Mouse (Mus musculus) ES-Bruce4 (cell line): ENCODE measurements around the gene Qrfp. TPM values are rescaled to one million over a fixed set of nuclear protein-coding genes. Genes with fewer than 3 reads are reported as not detected.

Experiments
- H3K27ac ChIP-seq: 2 replicates; pipeline ENCODE4 v1.5.1; 2012; ENCODE audit warnings: low read length, inconsistent platforms; ENCODE audit not compliant: insufficient read depth
- H3K27me3 ChIP-seq: 2 replicates; pipeline ENCODE4 v1.6.1; 2012; ENCODE audit warnings: mild to moderate bottlenecking, low read length, inconsistent platforms; ENCODE audit not compliant: control insufficient read depth, poor library complexity, insufficient read depth, severe bottlenecking
- H3K36me3 ChIP-seq: 2 replicates; pipeline ENCODE4 v1.6.1; 2012; ENCODE audit warnings: inconsistent platforms, mild to moderate bottlenecking, low read length, moderate library complexity; ENCODE audit not compliant: control insufficient read depth, poor library complexity, insufficient read depth, severe bottlenecking
- H3K4me1 ChIP-seq: one replicate; pipeline ENCODE4 v1.8.1; 2011; ENCODE audit warnings: low read length; ENCODE audit not compliant: control insufficient read depth, insufficient read depth
- H3K4me3 ChIP-seq: 2 replicates; pipeline ENCODE4 v1.5.1; 2011; ENCODE audit warnings: low read depth, mild to moderate bottlenecking, low read length
- H3K9ac ChIP-seq: 2 replicates; pipeline ENCODE4 v1.6.1; 2012; ENCODE audit warnings: low read depth, mild to moderate bottlenecking, inconsistent platforms; ENCODE audit not compliant: poor library complexity, severe bottlenecking
- H3K9me3 ChIP-seq: replicated peaks from 2 replicates; pipeline ENCODE4 v1.6.1; 2012; ENCODE audit warnings: mild to moderate bottlenecking, low read length, inconsistent platforms; ENCODE audit not compliant: control insufficient read depth, poor library complexity, insufficient read depth, severe bottlenecking
- CTCF ChIP-seq: IDR thresholded peaks from one replicate; pipeline ENCODE4 v1.8.1; 2011; ENCODE audit warnings: low read depth, low read length
- EP300 ChIP-seq: IDR thresholded peaks from 2 replicates; pipeline ENCODE4 v1.6.1; 2011; ENCODE audit warnings: low read depth, low read length; ENCODE audit not compliant: insufficient read depth
- POLR2A ChIP-seq: IDR thresholded peaks from one replicate; pipeline ENCODE4 v1.8.1; 2011; ENCODE audit warnings: low read length; ENCODE audit not compliant: insufficient read depth
- polyA plus RNA-seq: library from polyadenylated mRNA; stranded (reverse); fragments of >200 nt; gene quantifications from 2 replicates; pipeline ENCODE4 v1.2.4, GENCODE M21; 2011; ENCODE audit warnings: low read depth; ENCODE audit not compliant: missing spikeins, insufficient read depth, insufficient read length

The Qrfp gene
- polyA plus RNA-seq, 1 experiment: not detected

DNA sequence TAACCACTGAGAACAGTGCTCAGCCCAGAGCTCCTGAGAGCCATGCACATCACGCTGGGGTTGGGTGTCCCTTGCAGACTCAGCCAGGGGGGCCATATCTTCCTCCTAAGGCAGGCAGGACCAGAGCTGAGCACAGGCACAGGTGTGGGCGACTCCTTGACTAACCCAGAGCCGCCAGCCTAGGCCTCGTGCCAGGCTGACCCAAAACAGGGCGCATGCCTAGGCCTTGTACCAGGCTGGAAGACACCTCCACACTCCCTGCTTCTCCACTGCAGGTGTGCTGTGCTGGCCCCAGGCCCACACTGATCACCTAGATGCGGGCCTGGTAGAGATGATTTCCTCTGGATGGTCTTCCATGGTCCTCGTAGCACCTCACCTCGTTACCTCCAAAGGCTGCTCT lies 7.6 kb downstream of the Qrfp start:
- no peaks in the 10 kb centered on the region for H3K36me3 ChIP-seq
- no peaks in the 10 kb centered on the region for H3K4me1 ChIP-seq
- H3K9me3 ChIP-seq: no peaks in the 10 kb centered on the region
- no peak overlapping the region for H3K27ac ChIP-seq
- TF ChIP-seq EP300 (no peak), CTCF (no peak), POLR2A (no peak)
- no peak overlapping the region for H3K9ac ChIP-seq
- H3K27me3 ChIP-seq: no peaks in the 10 kb centered on the region
- no peak overlapping the region for H3K4me3 ChIP-seq

DNA sequence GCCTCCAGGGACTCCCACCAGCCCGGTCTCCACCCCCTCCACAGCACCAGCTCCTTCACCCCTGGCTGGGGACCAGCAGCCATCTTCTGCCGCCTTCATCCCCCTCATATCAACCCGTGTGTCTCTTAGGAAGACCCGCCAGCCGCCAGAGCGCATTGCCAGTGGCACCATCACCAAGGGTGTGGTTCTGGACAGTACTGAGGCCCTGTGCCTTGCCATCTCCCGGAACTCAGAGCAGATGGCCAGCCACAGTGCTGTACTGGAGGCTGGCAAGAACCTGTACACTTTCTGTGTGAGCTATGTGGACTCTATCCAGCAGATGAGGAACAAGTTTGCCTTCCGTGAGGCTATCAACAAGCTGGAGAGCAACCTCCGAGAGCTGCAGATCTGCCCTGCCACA lies 9.0 kb downstream of the Qrfp start:
- no peak overlapping the region for H3K27ac ChIP-seq
- no peak overlapping the region for H3K4me3 ChIP-seq

DNA sequence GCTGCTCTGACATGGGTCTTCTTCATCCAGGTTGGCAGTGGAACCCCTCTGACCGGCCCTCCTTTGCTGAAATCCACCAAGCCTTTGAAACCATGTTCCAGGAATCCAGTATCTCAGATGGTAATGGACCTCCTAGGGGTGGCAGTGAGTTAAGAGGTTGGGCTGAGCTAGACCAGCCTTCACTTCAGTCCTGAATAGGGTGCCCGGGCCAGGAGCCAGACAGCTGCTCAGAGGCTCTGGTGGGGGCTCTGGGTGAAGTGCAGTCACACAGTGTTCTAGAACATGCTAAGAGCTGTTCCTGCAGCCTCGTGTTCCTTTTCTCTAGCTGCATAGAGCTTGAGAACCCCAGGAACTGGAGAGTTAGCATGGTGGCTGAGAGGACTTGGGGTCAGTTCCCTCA lies 13.4 kb downstream of the Qrfp start:
- Histone ChIP-seq H3K36me3 (peaks cover 2% of the 10 kb centered on the region; the same call in 1 of the 2 replicates), H3K4me3 (no peak overlapping the region), H3K9ac (no peak overlapping the region), H3K9me3 (no peaks in the 10 kb centered on the region), H3K27ac (no peak overlapping the region), H3K27me3 (no peaks in the 10 kb centered on the region), H3K4me1 (no peaks in the 10 kb centered on the region)
- TF ChIP-seq EP300: no peak
- no peak for TF ChIP-seq CTCF
- TF ChIP-seq POLR2A: no peak

More for the DNA sequence above, 9.0 kb downstream of the Qrfp start:
- TF ChIP-seq CTCF: no peak
- no peak for TF ChIP-seq EP300
- TF ChIP-seq POLR2A: no peak
- Histone ChIP-seq H3K4me1 (no peaks in the 10 kb centered on the region), H3K27me3 (no peaks in the 10 kb centered on the region), H3K9me3 (no peaks in the 10 kb centered on the region), H3K9ac (peak overlapping the region; percentile 18; the same call in 1 of the 2 replicates), H3K36me3 (no peaks in the 10 kb centered on the region)

DNA sequence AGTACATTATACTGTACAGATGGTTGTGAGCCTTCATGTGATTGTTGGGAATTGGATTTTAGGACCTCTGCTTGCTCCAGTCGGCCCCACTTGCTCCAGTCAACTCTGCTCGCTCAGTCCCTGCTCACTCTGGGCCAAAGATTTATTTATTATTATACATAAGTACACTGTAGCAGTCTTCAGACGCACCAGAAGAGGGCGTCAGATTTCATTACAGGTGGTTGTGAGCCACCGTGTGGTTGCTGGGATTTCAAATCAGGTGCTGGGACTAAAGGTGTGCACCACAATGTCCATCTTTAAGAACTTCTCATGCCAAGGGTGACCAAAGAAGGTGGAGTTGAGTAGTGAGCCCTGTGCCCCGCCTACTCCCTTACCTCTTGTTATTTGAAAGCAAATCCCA lies 17.8 kb downstream of the Qrfp start:
- Histone ChIP-seq H3K9me3 (no peaks in the 10 kb centered on the region), H3K27me3 (no peaks in the 10 kb centered on the region), H3K9ac (no peak overlapping the region), H3K4me3 (no peak overlapping the region), H3K36me3 (peaks cover 6% of the 10 kb centered on the region), H3K27ac (no peak overlapping the region), H3K4me1 (no peaks in the 10 kb centered on the region)
- TF ChIP-seq CTCF (peak; percentile 41), EP300 (no peak)

DNA sequence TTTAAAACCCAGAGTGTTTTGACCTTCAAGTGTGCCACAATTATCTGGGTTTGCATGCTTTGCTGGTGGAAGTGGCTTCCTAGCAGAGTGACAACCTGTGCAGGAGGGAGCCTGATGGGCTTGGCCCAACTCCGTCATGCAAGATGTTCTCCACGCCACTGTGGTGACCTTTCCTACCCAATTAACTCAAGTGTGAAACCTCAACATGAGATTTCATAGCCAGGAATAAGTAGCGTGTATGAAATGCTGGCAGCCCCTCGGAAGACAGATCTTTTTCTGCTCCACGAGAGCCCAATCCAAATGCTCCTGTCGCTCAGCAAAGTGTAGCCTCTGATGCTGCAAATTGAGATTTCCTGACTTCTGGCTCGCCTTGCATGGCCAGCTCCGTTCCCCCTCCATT lies 19.1 kb downstream of the Qrfp start:
- Histone ChIP-seq H3K36me3 (peaks cover 6% of the 10 kb centered on the region), H3K27me3 (no peaks in the 10 kb centered on the region), H3K4me1 (no peaks in the 10 kb centered on the region), H3K9me3 (no peaks in the 10 kb centered on the region), H3K27ac (no peak overlapping the region), H3K4me3 (no peak overlapping the region), H3K9ac (no peak overlapping the region)
- no peak for TF ChIP-seq EP300
- TF ChIP-seq POLR2A: no peak
- no peak for TF ChIP-seq CTCF

DNA sequence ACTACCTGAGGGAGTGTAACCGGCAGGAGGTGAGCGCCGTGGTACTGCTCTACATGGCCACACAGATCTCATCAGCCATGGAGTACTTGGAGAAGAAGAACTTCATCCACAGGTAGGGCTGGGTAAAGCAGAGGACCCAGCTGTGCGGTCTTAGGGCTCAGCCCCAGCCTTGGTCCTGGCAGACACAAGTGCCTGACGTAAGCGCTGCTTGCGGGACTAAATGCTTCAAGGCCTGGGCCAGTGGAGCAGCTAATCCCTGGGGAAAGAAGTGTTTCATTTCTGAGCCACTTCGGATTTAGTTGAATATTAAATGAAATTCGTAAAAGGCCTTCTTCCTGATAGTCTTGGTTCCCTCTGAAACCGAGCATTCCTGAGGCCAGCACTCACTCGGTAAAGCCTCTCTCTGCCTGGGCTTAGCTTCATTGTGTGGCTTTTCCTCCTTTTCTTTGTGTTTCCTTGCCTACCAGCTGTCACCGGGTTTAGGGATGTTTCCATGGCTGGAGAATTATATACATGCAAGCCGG lies 19.6 kb downstream of the Qrfp start:
- H3K27ac ChIP-seq: no peak overlapping the region
- H3K4me3 ChIP-seq: no peak overlapping the region
- no peaks in the 10 kb centered on the region for H3K27me3 ChIP-seq
- H3K36me3 ChIP-seq: peaks cover 6% of the 10 kb centered on the region
- H3K9ac ChIP-seq: no peak overlapping the region
- TF ChIP-seq CTCF (no peak), POLR2A (no peak), EP300 (no peak)
- no peaks in the 10 kb centered on the region for H3K9me3 ChIP-seq
- H3K4me1 ChIP-seq: no peaks in the 10 kb centered on the region

DNA sequence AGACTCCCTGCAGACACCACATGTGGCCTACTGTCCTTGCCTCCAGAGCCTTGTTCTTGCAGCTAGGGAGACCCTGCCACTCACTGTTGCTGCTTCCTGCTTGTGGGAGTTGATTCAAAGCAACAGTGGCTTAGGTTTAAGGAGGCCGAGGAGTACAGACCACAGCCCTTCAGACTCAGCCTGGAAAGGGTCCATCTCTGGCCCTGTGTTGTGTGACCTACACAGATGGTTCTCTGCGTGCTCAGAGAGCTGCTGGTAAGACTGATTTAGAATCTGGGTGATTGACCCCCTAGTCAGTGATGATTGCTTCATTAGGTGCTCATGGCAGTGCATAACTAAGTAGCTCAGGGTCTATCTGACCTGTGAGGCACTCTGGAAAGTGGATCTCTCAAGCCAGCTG lies 21.2 kb downstream of the Qrfp start:
- Histone ChIP-seq H3K9ac (no peak overlapping the region), H3K4me1 (no peaks in the 10 kb centered on the region), H3K9me3 (no peaks in the 10 kb centered on the region), H3K27me3 (no peaks in the 10 kb centered on the region), H3K27ac (no peak overlapping the region), H3K4me3 (no peak overlapping the region), H3K36me3 (peaks cover 4% of the 10 kb centered on the region; the same call in 1 of the 2 replicates)
- TF ChIP-seq POLR2A (no peak), CTCF (no peak), EP300 (no peak)
